Mouse (Mus musculus) hindbrain, embryonic 16.5 days (tissue): ENCODE data around the gene Sertad1. TPM values are rescaled to one million over a fixed set of nuclear protein-coding genes. Genes with fewer than 3 reads are reported as not detected.

Experiments used
- ATAC-seq: fragments of 200-750 bp; cut with Nextera tagmentation; 2 replicates; pipeline ENCODE4 v1.8.0; 2017; ENCODE audit warnings: moderate TSS enrichment, moderate library complexity
- H3K27ac ChIP-seq: fragments of 300-500 bp; sonication (generic); 2 replicates; pipeline ENCODE4 v1.5.1; 2014; ENCODE audit warnings: low read depth, mild to moderate bottlenecking, control low read depth, low read length, moderate library complexity
- H3K27me3 ChIP-seq: fragments of 300-500 bp; sonication (generic); replicated peaks from 2 replicates; pipeline ENCODE4 v1.6.1; 2014; ENCODE audit warnings: low read length; ENCODE audit not compliant: control insufficient read depth, insufficient read depth
- H3K36me3 ChIP-seq: fragments of 300-500 bp; sonication (generic); 2 replicates; pipeline ENCODE4 v1.6.1; 2014; ENCODE audit warnings: mild to moderate bottlenecking, low read length, moderate library complexity, mixed read lengths; ENCODE audit not compliant: control insufficient read depth, insufficient read depth
- H3K4me1 ChIP-seq: fragments of 300-500 bp; sonication (generic); 2 replicates; pipeline ENCODE4 v1.6.1; 2014; ENCODE audit warnings: low read depth, low read length; ENCODE audit not compliant: control insufficient read depth, insufficient read depth
- H3K4me2 ChIP-seq: fragments of 300-500 bp; sonication (generic); 2 replicates; pipeline ENCODE4 v1.6.1; 2014; ENCODE audit warnings: mild to moderate bottlenecking, low read length, control low read depth, moderate library complexity
- H3K4me3 ChIP-seq: fragments of 300-500 bp; sonication (generic); 2 replicates; pipeline ENCODE4 v1.5.1; 2014; ENCODE audit warnings: mild to moderate bottlenecking, low read length, control low read depth, moderate library complexity
- H3K9ac ChIP-seq: fragments of 300-500 bp; sonication (generic); 2 replicates; pipeline ENCODE4 v1.6.1; 2014; ENCODE audit warnings: low read depth, mild to moderate bottlenecking, control low read depth, low read length, moderate library complexity
- H3K9me3 ChIP-seq: fragments of 300-500 bp; sonication (generic); 2 replicates; pipeline ENCODE4 v1.6.1; 2014; ENCODE audit warnings: mild to moderate bottlenecking, low read length, moderate library complexity; ENCODE audit not compliant: control insufficient read depth
- WGBS: fragments of 180-500 bp; shearing (Covaris S2); extraction: QIAGEN DNeasy Blood & Tissue Kit; methylation state at CpG from one replicate; pipeline ENCODE4 v1.1.7; 2014; 5-methylcytosine and 5-hydroxymethylcytosine counted together
- polyA plus RNA-seq: library from polyadenylated mRNA; unstranded; fragments of >200 nt; fragmentation: Nextera tagmentation; extraction: Ambion mirVana; gene quantifications from 2 replicates; pipeline ENCODE4 v1.2.1, GENCODE M21; 2015

Sertad1 gene
- polyA plus RNA-seq, 1 experiment from 2014 or later, result 11.4 TPM

- ATAC-seq, result peak; percentile 70
- H3K9ac ChIP-seq, result no peak overlapping the region
- H3K36me3 ChIP-seq, result peaks cover 6% of the 10 kb centered on the region; the same call in 1 of the 2 replicates
- no peak overlapping the region for H3K4me3 ChIP-seq
- no peaks in the 10 kb centered on the region for H3K27me3 ChIP-seq
- H3K4me1 ChIP-seq, result no peaks in the 10 kb centered on the region
- 18% methylated on average over 10 of the region's 10 CpGs for WGBS
- H3K9me3 ChIP-seq, result no peaks in the 10 kb centered on the region
- no peak overlapping the region for H3K4me2 ChIP-seq
- H3K27ac ChIP-seq, result no peak overlapping the region
These were observed 39.5 kb downstream of the Sertad1 start for GRCm38 (mm10) chr7:27526039-27526827.

- Histone ChIP-seq H3K9ac (no peak overlapping the region), H3K4me2 (no peak overlapping the region), H3K36me3 (peaks cover 14% of the 10 kb centered on the region), H3K4me3 (no peak overlapping the region), H3K27ac (no peak overlapping the region), H3K4me1 (no peaks in the 10 kb centered on the region), H3K27me3 (no peaks in the 10 kb centered on the region), H3K9me3 (no peaks in the 10 kb centered on the region)
- 76% methylated on average over 19 of the region's 21 CpGs for WGBS
- ATAC-seq, result no peak
These were observed 42.4 kb downstream of the Sertad1 start for GRCm38 (mm10) chr7:27529070-27529469.

- no peak overlapping the region for H3K27ac ChIP-seq
- no peak overlapping the region for H3K9ac ChIP-seq
- no peak overlapping the region for H3K4me2 ChIP-seq
- H3K4me3 ChIP-seq, result no peak overlapping the region
- H3K9me3 ChIP-seq, result no peaks in the 10 kb centered on the region
- WGBS, result 81% methylated on average over 3 of the region's 3 CpGs
- peaks cover 23% of the 10 kb centered on the region for H3K36me3 ChIP-seq
- H3K27me3 ChIP-seq, result no peaks in the 10 kb centered on the region
- no peaks in the 10 kb centered on the region for H3K4me1 ChIP-seq
- ATAC-seq, result no peak
These were observed 44.2 kb downstream of the Sertad1 start for GRCm38 (mm10) chr7:27530937-27531336.

- ATAC-seq, result 0 out of 2 replicates have a peak, but pooled peaks have one; percentile 7
- no peaks in the 10 kb centered on the region for H3K27me3 ChIP-seq
- no peaks in the 10 kb centered on the region for H3K4me1 ChIP-seq
- H3K9ac ChIP-seq, result no peak overlapping the region
- H3K4me3 ChIP-seq, result no peak overlapping the region
- H3K9me3 ChIP-seq, result no peaks in the 10 kb centered on the region
- H3K27ac ChIP-seq, result no peak overlapping the region
- 90% methylated on average over 10 of the region's 10 CpGs for WGBS
- peaks cover 31% of the 10 kb centered on the region for H3K36me3 ChIP-seq
- no peak overlapping the region for H3K4me2 ChIP-seq
These were observed 45.0 kb downstream of the Sertad1 start for GRCm38 (mm10) chr7:27531707-27532106.

- Histone ChIP-seq H3K36me3 (peaks cover 39% of the 10 kb centered on the region), H3K4me3 (no peak overlapping the region), H3K9me3 (no peaks in the 10 kb centered on the region), H3K4me1 (no peaks in the 10 kb centered on the region), H3K27me3 (no peaks in the 10 kb centered on the region), H3K27ac (no peak overlapping the region), H3K9ac (no peak overlapping the region), H3K4me2 (no peak overlapping the region)
- ATAC-seq, result no peak
- 94% methylated on average over 9 of the region's 9 CpGs for WGBS
These were observed 45.9 kb downstream of the Sertad1 start for GRCm38 (mm10) chr7:27532480-27533050.

- Histone ChIP-seq H3K36me3 (peaks cover 40% of the 10 kb centered on the region), H3K4me2 (no peak overlapping the region), H3K27ac (no peak overlapping the region), H3K9ac (no peak overlapping the region), H3K4me3 (no peak overlapping the region), H3K4me1 (no peaks in the 10 kb centered on the region), H3K27me3 (no peaks in the 10 kb centered on the region), H3K9me3 (no peaks in the 10 kb centered on the region)
- no peak for ATAC-seq
- 91% methylated on average over 2 of the region's 2 CpGs for WGBS
These were observed 48.7 kb downstream of the Sertad1 start for GRCm38 (mm10) chr7:27535386-27535785.

GRCm38 (mm10) chr7:27536618-27537017, 49.9 kb downstream of the Sertad1 start:
- no peaks in the 10 kb centered on the region for H3K9me3 ChIP-seq
- H3K27ac ChIP-seq, result no peak overlapping the region
- no peak overlapping the region for H3K4me3 ChIP-seq
- no peak overlapping the region for H3K9ac ChIP-seq
- ATAC-seq, result no peak
- H3K4me2 ChIP-seq, result no peak overlapping the region
- peaks cover 40% of the 10 kb centered on the region for H3K36me3 ChIP-seq
- WGBS, result 93% methylated on average over 6 of the region's 6 CpGs
- H3K4me1 ChIP-seq, result peaks cover 4% of the 10 kb centered on the region
- H3K27me3 ChIP-seq, result no peaks in the 10 kb centered on the region

- no peak overlapping the region for H3K4me3 ChIP-seq
- ATAC-seq, result no peak
- H3K36me3 ChIP-seq, result peaks cover 35% of the 10 kb centered on the region
- peaks cover 7% of the 10 kb centered on the region for H3K4me1 ChIP-seq
- no peak overlapping the region for H3K4me2 ChIP-seq
- H3K27me3 ChIP-seq, result no peaks in the 10 kb centered on the region
- H3K9ac ChIP-seq, result no peak overlapping the region
- WGBS, result 95% methylated on average over 8 of the region's 8 CpGs
- no peaks in the 10 kb centered on the region for H3K9me3 ChIP-seq
- H3K27ac ChIP-seq, result no peak overlapping the region
These were observed 51.3 kb downstream of the Sertad1 start for GRCm38 (mm10) chr7:27537998-27538397.

GRCm38 (mm10) chr7:27538797-27539196, 52.1 kb downstream of the Sertad1 start:
- Histone ChIP-seq H3K4me2 (no peak overlapping the region), H3K27me3 (no peaks in the 10 kb centered on the region), H3K36me3 (peaks cover 32% of the 10 kb centered on the region), H3K27ac (no peak overlapping the region), H3K9me3 (no peaks in the 10 kb centered on the region), H3K4me3 (no peak overlapping the region), H3K4me1 (peaks cover 7% of the 10 kb centered on the region), H3K9ac (no peak overlapping the region)
- 94% methylated on average over 2 of the region's 2 CpGs for WGBS
- no peak for ATAC-seq
